Mouse (Mus musculus) embryonic facial prominence, embryonic 14.5 days (tissue): ENCODE measurements around the gene Slc5a11. TPM values are rescaled to one million over a fixed set of nuclear protein-coding genes. Genes with fewer than 3 reads are reported as not detected.
A peak's percentile ranks its signal among the peaks of the same experiment; 100 is the strongest.

Experiments used
- ATAC-seq: fragments of 200-750 bp; cut with Nextera tagmentation; 2 replicates; pipeline ENCODE4 v1.8.0; 2017; ENCODE audit warnings: low read depth, moderate number of reproducible peaks, moderate TSS enrichment
- DNase-seq: peaks from one replicate; pipeline ENCODE4 v3.0.0-alpha.2; 2015; ENCODE audit warnings: low spot score
- H3K27ac ChIP-seq: fragments of 300-500 bp; sonication (generic); replicated peaks from 2 replicates; pipeline ENCODE4 v1.5.1; 2014; ENCODE audit warnings: low read depth, mild to moderate bottlenecking, low read length, moderate library complexity
- H3K27me3 ChIP-seq: fragments of 300-500 bp; sonication (generic); replicated peaks from 2 replicates; pipeline ENCODE4 v1.6.1; 2014; ENCODE audit warnings: low read length; ENCODE audit not compliant: control insufficient read depth, insufficient read depth
- H3K36me3 ChIP-seq: fragments of 300-500 bp; sonication (generic); 2 replicates; pipeline ENCODE4 v1.6.1; 2014; ENCODE audit warnings: low read length, mixed read lengths; ENCODE audit not compliant: control insufficient read depth, insufficient read depth
- H3K4me1 ChIP-seq: fragments of 300-500 bp; sonication (generic); 2 replicates; pipeline ENCODE4 v1.6.1; 2014; ENCODE audit warnings: antibody characterized with exemption, low read length; ENCODE audit not compliant: control insufficient read depth, insufficient read depth
- H3K4me2 ChIP-seq: fragments of 300-500 bp; sonication (generic); 2 replicates; pipeline ENCODE4 v1.6.1; 2014; ENCODE audit warnings: low read depth, mild to moderate bottlenecking, low read length, moderate library complexity, mixed read lengths
- H3K4me3 ChIP-seq: fragments of 300-500 bp; sonication (generic); 2 replicates; pipeline ENCODE4 v1.5.1; 2014; ENCODE audit warnings: low read depth, mild to moderate bottlenecking, low read length
- H3K9ac ChIP-seq: fragments of 300-500 bp; sonication (generic); 2 replicates; pipeline ENCODE4 v1.6.1; 2014; ENCODE audit warnings: low read depth, mild to moderate bottlenecking, low read length, moderate library complexity, mixed read lengths
- H3K9me3 ChIP-seq: fragments of 300-500 bp; sonication (generic); 2 replicates; pipeline ENCODE4 v1.6.1; 2016; ENCODE audit warnings: low read length; ENCODE audit not compliant: control insufficient read depth
- WGBS: fragments of 180-500 bp; shearing (Covaris S2); extraction: QIAGEN DNeasy Blood & Tissue Kit; methylation state at CpG from one replicate; pipeline ENCODE4 v1.1.7; 2014; 5-methylcytosine and 5-hydroxymethylcytosine counted together
- polyA plus RNA-seq: library from polyadenylated mRNA; unstranded; fragments of >200 nt; fragmentation: Nextera tagmentation; extraction: Ambion mirVana; gene quantifications from 2 replicates; pipeline ENCODE4 v1.2.1, GENCODE M21; 2014

The Slc5a11 gene
- 0.26 and 0.55 TPM in 2 replicates for polyA plus RNA-seq

DNA sequence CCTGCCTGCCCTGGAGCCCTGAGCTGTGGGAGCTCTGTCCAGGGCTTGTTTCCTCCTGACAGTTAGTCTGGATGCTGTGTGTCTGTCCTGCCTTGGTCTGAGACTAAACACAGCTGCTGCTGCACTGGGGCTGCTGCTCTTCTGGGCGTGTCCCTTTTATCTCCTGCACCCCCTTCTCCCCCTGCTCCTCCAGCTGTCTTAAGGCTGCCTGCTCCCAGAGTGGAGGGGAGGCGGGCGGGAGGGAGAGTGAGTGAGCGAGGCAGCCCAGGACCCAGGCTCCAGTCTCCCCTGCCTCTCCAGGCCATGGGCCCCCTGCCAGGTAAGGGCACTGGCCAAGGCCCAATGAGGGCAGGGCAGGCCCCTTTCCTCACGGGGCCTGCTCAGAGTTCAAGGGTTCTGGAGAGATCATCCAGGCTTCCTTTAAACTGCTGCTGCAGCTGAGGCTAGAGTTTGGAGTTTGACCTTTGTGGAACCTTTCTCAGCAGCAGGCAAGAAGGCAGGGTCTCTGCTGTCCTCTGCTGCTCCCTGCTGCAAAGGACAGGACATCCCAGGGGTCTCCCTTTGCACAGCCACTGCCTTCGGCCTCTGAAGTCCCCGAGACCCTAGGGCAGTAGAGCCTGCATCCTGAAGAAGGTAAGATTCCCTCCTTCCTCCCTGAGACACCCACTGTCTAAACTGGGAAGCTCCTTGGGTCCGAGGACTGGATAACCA, at the start of gene Slc5a11:
Gene Slc5a11 (plus strand): TSS at position 416 of the 711 bp plus-strand sequence.
- no peaks in the 10 kb centered on the region for H3K36me3 ChIP-seq
- DNase-seq, result peak; percentile 33
- H3K4me2 ChIP-seq, result no peak within 1 kb of the TSS
- peak; percentile 65 for ATAC-seq
- no peak within 1 kb of the TSS for H3K27ac ChIP-seq
- no peaks in the 10 kb centered on the region for H3K27me3 ChIP-seq
- peaks cover 5% of the 10 kb centered on the region; the same call in 1 of the 2 replicates for H3K4me1 ChIP-seq
- H3K9ac ChIP-seq, result peak within 1 kb of the TSS; percentile 37
- no peaks in the 10 kb centered on the region for H3K9me3 ChIP-seq
- 30% methylated on average over 7 of the region's 8 CpGs for WGBS
- no peak within 1 kb of the TSS for H3K4me3 ChIP-seq

DNA sequence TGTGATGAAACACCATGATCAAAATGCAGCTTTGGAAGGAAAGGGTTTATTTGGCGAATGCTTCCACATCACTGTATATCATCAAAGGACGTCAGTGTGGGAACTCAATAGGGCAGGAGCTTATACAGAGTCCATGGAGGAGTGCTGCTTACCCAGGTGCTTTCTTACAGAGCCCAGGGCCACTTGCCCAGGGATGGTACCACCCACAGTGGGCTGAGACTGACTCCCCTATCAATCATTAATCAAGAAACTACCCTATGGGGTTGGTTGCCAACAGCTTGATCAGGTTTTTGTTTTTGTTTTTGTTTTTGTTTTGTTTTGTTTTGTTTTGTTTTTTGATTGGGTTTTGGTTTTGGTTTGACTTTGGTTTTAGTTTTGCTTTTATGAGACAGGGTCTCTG, 47.1 kb upstream of the Slc5a11 start:
- DNase-seq, result no peak
- no peaks in the 10 kb centered on the region for H3K4me1 ChIP-seq
- H3K27ac ChIP-seq, result no peak overlapping the region
- peaks cover 100% of the 10 kb centered on the region for H3K36me3 ChIP-seq
- H3K4me3 ChIP-seq, result no peak overlapping the region
- H3K9ac ChIP-seq, result no peak overlapping the region
- no peak for ATAC-seq
- no peak overlapping the region for H3K4me2 ChIP-seq
- WGBS, result 90% methylated on average over 2 of the region's 2 CpGs
- no peaks in the 10 kb centered on the region for H3K27me3 ChIP-seq
- no peaks in the 10 kb centered on the region for H3K9me3 ChIP-seq

DNA sequence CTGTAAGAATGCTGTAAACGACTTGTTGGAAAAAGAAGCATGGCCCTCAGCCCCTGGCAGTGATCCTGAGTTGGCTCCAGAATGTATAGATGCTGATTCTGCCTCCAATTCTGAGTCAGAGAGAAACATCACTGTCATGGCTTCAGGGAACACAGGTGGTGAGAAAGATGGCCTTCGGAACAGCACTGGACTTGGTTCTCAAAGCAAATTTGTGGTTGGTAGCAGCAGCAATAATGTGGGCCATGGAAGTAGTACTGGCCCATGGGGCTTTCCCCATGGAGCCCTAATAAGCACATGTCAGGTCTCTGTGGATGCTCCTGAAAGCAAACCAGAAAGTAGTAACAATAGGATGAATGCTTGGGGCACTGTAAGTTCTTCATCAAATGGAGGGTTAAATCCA, 45.0 kb upstream of the Slc5a11 start:
- Histone ChIP-seq H3K4me2 (no peak overlapping the region), H3K27ac (no peak overlapping the region), H3K36me3 (peaks cover 99% of the 10 kb centered on the region), H3K4me3 (no peak overlapping the region), H3K9ac (no peak overlapping the region), H3K27me3 (no peaks in the 10 kb centered on the region), H3K4me1 (no peaks in the 10 kb centered on the region), H3K9me3 (no peaks in the 10 kb centered on the region)
- WGBS, result 96% methylated on average over 2 of the region's 2 CpGs
- DNase-seq (no peak), ATAC-seq (no peak)

DNA sequence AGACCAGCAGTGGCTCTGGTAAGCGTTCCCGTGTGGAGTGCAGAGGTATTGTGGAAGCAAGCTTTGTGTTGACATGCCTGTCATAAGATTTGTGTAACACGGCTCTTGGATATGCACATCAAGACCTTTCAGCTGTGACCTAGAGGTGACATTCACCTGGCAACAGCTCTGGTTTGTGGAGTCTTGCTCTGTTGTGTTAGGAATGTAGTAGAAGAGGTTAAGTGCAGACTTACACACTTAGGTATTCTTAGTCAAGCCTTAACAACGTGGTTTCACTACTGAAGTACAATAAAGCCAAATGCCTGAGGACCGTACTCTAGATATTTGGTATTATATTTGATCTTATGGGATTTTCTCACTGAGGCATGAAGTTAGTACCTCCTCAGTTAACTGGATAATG, 42.5 kb upstream of the Slc5a11 start:
- no peak overlapping the region for H3K9ac ChIP-seq
- H3K27ac ChIP-seq, result no peak overlapping the region
- no peak overlapping the region for H3K4me2 ChIP-seq
- no peak overlapping the region for H3K4me3 ChIP-seq
- no peak for DNase-seq
- H3K9me3 ChIP-seq, result no peaks in the 10 kb centered on the region
- ATAC-seq, result no peak
- peaks cover 97% of the 10 kb centered on the region for H3K36me3 ChIP-seq
- WGBS, result 83% methylated on average over 5 of the region's 5 CpGs
- no peaks in the 10 kb centered on the region for H3K4me1 ChIP-seq
- H3K27me3 ChIP-seq, result no peaks in the 10 kb centered on the region

DNA sequence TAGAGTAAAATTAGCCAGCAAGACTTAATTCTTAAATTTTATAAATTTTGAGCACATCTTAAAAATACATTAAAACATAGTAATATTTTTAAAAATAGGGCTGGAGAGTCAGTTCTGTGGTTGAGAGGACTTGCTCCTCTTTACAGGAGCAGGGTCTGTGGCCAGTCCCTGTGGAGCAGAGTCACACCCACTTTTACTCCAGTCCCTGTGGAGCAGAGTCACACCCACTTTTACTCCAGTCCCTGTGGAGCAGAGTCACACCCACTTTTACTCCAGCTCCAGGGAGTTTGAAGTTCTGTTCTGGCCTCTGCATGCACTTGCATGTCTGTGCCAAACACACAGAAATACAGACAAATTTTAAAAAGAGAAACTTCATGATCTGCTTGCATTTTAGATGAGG, 37.4 kb upstream of the Slc5a11 start:
- ATAC-seq (no peak), DNase-seq (no peak)
- no peak overlapping the region for H3K27ac ChIP-seq
- no peaks in the 10 kb centered on the region for H3K9me3 ChIP-seq
- H3K4me1 ChIP-seq, result no peaks in the 10 kb centered on the region
- H3K9ac ChIP-seq, result no peak overlapping the region
- no peak overlapping the region for H3K4me2 ChIP-seq
- no peaks in the 10 kb centered on the region for H3K27me3 ChIP-seq
- H3K36me3 ChIP-seq, result peaks cover 96% of the 10 kb centered on the region
- no peak overlapping the region for H3K4me3 ChIP-seq

DNA sequence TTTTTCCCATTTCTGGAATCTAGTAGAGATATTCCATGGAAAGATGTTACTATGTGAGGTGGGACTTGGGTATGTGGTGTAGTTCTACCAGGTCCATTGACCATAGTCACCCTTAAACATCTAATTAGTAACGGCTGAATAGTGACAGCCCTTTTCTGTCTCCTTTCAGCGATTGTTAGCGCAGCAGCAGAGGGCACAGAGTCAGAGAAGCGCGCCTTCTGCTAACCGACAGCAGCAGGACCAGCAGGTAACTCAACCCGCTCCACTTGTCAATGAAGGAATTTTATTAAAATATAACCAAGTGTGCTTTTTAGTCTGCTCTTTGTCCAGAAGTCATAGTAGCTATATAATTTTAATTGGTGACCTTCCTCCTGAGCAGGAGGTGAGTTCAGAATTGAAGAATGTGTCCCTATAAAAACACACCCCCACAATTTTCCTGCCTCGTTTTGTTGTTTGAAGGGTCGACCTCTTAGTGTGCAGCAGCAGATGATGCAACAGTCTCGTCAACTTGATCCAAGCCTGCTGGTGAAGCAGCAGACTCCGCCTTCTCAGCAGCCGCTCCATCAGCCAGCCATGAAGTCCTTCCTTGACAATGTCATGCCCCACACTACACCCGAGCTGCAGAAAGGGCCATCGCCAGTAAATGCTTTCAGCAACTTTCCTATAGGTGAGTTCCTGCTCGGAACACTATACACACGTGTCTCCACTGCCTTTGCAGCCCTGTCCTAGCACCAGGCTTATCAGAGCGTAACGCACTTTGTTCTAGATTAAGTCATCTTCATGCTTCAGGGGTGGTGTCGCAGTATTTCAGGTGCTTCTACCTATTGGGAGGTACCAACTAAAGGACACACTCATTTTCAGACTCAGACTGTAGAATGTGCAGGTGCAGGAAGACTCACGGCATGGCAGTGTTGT, 32.5 kb upstream of the Slc5a11 start:
- Histone ChIP-seq H3K27me3 (no peaks in the 10 kb centered on the region), H3K4me2 (no peak overlapping the region), H3K4me3 (no peak overlapping the region), H3K9ac (no peak overlapping the region), H3K9me3 (no peaks in the 10 kb centered on the region), H3K4me1 (no peaks in the 10 kb centered on the region), H3K27ac (no peak overlapping the region), H3K36me3 (peaks cover 98% of the 10 kb centered on the region)
- DNase-seq (no peak), ATAC-seq (no peak)
- WGBS, result 88% methylated on average over 20 of the region's 20 CpGs

DNA sequence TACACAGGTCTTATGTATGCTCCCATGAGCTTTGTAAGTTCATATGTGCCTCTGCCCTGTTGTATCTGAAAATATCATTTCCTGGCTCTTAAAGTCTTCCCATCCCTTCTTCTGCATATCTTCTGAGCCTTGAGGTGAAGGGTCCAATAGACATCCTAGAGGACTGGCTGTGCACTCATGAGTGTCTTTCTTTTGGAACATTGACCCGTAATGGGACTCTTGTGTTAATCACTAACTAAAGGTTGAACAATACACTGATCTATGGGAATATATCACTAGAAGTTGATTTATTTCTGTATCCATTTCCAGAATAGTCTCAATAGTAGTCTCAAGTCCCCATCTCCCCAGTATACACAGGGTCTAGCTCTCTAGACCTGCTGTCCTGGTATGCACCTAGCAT, 29.7 kb upstream of the Slc5a11 start:
- Histone ChIP-seq H3K4me3 (no peak overlapping the region), H3K4me2 (no peak overlapping the region), H3K36me3 (peaks cover 99% of the 10 kb centered on the region), H3K9me3 (no peaks in the 10 kb centered on the region), H3K9ac (no peak overlapping the region), H3K27me3 (no peaks in the 10 kb centered on the region), H3K27ac (no peak overlapping the region), H3K4me1 (no peaks in the 10 kb centered on the region)
- WGBS, result 89% methylated on average over 1 of the region's 1 CpGs
- no peak for ATAC-seq
- no peak for DNase-seq

DNA sequence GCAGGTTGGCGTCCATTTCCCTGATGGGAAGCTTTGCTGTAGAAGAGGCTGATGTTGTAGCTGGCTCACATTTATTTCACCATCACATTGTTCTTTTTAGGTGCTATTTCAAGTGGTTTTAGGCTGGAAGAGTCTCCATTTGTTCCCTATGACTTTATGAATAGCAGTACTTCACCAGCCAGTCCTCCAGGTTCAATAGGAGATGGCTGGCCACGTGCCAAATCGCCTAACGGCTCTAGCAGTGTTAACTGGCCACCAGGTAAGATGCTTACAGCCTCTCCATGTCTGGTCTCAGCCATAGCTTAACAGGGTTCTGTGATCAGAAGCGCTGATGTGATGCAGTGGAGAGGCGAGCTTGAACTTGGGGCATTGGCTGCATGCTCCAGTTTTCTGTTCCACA, 28.1 kb upstream of the Slc5a11 start:
- DNase-seq (no peak), ATAC-seq (no peak)
- H3K4me3 ChIP-seq, result no peak overlapping the region
- H3K9me3 ChIP-seq, result no peaks in the 10 kb centered on the region
- WGBS, result 93% methylated on average over 6 of the region's 6 CpGs
- no peak overlapping the region for H3K9ac ChIP-seq
- no peak overlapping the region for H3K4me2 ChIP-seq
- no peaks in the 10 kb centered on the region for H3K4me1 ChIP-seq
- no peaks in the 10 kb centered on the region for H3K27me3 ChIP-seq
- H3K27ac ChIP-seq, result no peak overlapping the region
- H3K36me3 ChIP-seq, result peaks cover 99% of the 10 kb centered on the region
